Mouse (Mus musculus): ENCODE results near the gene Cplx3.

- TF ChIP-seq CTCF (IDR thresholded peaks at IDR 0.05; ENCODE audit: control insufficient read depth, insufficient read depth, low read length) (no peak), POLR2A (IDR thresholded peaks at IDR 0.05; ENCODE audit: borderline replicate concordance, control insufficient read depth, low read depth, low read length) (no peak)
Measured at GRCm38 (mm10) chr9:57639661-57640328, 33.7 kb upstream of the Cplx3 start.

Measured in bone marrow, adult 2 months (tissue).